Mouse (Mus musculus) megakaryocyte, embryonic 14.5 days (primary cell): Measurements from ENCODE around the gene Fbxl12. TPM values are rescaled to one million over a fixed set of nuclear protein-coding genes. Genes with fewer than 3 reads are reported as not detected.

Experiments
- H3K27me3 ChIP-seq: replicated peaks from 2 replicates; pipeline ENCODE3; 2012; ENCODE audit warnings: inconsistent platforms
- H3K36me3 ChIP-seq: replicated peaks from 2 replicates; pipeline ENCODE3; 2012; ENCODE audit warnings: low read length, inconsistent platforms, mixed read lengths
- H3K4me1 ChIP-seq: 2 replicates; pipeline ENCODE4 v1.6.1; 2012; ENCODE audit warnings: inconsistent platforms
- H3K4me3 ChIP-seq: replicated peaks from 2 replicates; pipeline ENCODE3; 2012; ENCODE audit warnings: moderate library complexity, mild to moderate bottlenecking, inconsistent platforms
- H3K9me3 ChIP-seq: 2 replicates; pipeline ENCODE4 v1.6.1; 2012; ENCODE audit warnings: inconsistent platforms
- FLI1 ChIP-seq: IDR thresholded peaks from 2 replicates; pipeline ENCODE4 v1.6.1; 2012; ENCODE audit warnings: low read length, inconsistent platforms, mixed read lengths
- GATA1 ChIP-seq: IDR thresholded peaks from 3 replicates; pipeline ENCODE4 v1.6.1; 2012; ENCODE audit warnings: mixed read lengths, low read length, inconsistent platforms, borderline replicate concordance
- polyA plus RNA-seq: library from polyadenylated mRNA; stranded (reverse); fragments of >175 nt; gene quantifications from 2 replicates; pipeline ENCODE4 v1.2.3, GENCODE M21; 2012; ENCODE audit warnings: low replicate concordance; ENCODE audit not compliant: insufficient read depth

The Fbxl12 gene
- polyA plus RNA-seq, 1 experiment: 20.8 TPM

DNA sequence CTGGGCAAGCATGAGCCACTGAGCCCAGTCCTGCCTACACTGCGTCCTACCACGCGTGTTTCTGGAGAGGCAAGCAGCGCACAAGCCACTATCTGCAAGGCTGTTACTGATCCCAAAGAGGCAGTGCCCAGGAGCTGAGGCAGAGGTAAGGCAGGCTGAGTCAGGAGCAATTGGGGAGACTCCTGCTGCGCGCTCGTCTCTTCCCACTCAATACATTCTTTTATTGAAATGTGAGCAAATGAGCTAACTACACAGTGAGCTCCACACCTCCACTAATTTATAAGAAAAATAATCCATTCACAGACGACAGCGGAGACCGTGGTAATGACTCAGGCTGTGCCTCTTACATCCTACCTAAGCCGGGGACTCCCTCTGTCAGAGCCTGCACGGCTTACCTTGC, 33.3 kb upstream of the Fbxl12 start:
- TF ChIP-seq GATA1 (no peak), FLI1 (no peak)

DNA sequence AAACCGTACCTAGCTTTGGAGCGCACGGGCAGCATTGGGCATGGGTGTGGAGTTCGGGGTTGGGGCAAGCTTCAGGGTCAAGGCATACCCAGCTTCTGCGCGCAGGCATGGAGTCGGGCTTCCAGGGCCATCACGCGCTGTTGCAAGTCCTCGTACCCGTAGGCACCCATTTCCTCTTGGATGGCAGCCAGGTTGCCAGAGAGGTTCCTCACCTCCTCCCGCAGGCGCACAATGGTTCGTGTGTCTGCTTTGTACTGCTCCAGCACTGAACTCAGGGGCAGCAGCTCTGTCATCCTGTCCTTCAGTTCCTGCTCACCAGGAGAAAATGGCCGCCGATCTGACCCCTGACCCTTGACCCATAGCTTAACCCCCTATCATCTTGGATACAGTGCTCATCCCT, 27.5 kb upstream of the Fbxl12 start:
- TF ChIP-seq GATA1: no peak
- no peak for TF ChIP-seq FLI1
- H3K4me1 ChIP-seq: peaks cover 12% of the 10 kb centered on the region
- peaks cover 38% of the 10 kb centered on the region for H3K27me3 ChIP-seq
- H3K4me3 ChIP-seq: no peak overlapping the region
- H3K9me3 ChIP-seq: no peaks in the 10 kb centered on the region
- no peaks in the 10 kb centered on the region for H3K36me3 ChIP-seq

More for the DNA sequence above, 33.3 kb upstream of the Fbxl12 start:
- Histone ChIP-seq H3K4me1 (peaks cover 20% of the 10 kb centered on the region), H3K4me3 (no peak overlapping the region), H3K36me3 (no peaks in the 10 kb centered on the region), H3K27me3 (peaks cover 32% of the 10 kb centered on the region), H3K9me3 (peaks cover 6% of the 10 kb centered on the region; the same call in 1 of the 2 replicates)

GRCm38 (mm10) chr9:20668065-20668464, 23.5 kb upstream of the Fbxl12 start:
- no peak overlapping the region for H3K4me3 ChIP-seq
- peaks cover 23% of the 10 kb centered on the region for H3K4me1 ChIP-seq
- peaks cover 15% of the 10 kb centered on the region for H3K27me3 ChIP-seq
- no peaks in the 10 kb centered on the region for H3K9me3 ChIP-seq
- peaks cover 29% of the 10 kb centered on the region for H3K36me3 ChIP-seq
- TF ChIP-seq GATA1: no peak
- TF ChIP-seq FLI1: no peak

GRCm38 (mm10) chr9:20666510-20667034, 22.0 kb upstream of the Fbxl12 start:
- TF ChIP-seq GATA1 (no peak), FLI1 (no peak)
- Histone ChIP-seq H3K36me3 (peaks cover 44% of the 10 kb centered on the region), H3K9me3 (no peaks in the 10 kb centered on the region), H3K4me1 (peaks cover 24% of the 10 kb centered on the region), H3K4me3 (no peak overlapping the region), H3K27me3 (peaks cover 7% of the 10 kb centered on the region)

- peaks cover 50% of the 10 kb centered on the region for H3K36me3 ChIP-seq
- peaks cover 4% of the 10 kb centered on the region for H3K27me3 ChIP-seq
- H3K4me3 ChIP-seq: no peak overlapping the region
- no peak for TF ChIP-seq FLI1
- TF ChIP-seq GATA1: no peak
- no peaks in the 10 kb centered on the region for H3K9me3 ChIP-seq
- peaks cover 26% of the 10 kb centered on the region for H3K4me1 ChIP-seq
These were observed 21.4 kb upstream of the Fbxl12 start for GRCm38 (mm10) chr9:20665925-20666324.

DNA sequence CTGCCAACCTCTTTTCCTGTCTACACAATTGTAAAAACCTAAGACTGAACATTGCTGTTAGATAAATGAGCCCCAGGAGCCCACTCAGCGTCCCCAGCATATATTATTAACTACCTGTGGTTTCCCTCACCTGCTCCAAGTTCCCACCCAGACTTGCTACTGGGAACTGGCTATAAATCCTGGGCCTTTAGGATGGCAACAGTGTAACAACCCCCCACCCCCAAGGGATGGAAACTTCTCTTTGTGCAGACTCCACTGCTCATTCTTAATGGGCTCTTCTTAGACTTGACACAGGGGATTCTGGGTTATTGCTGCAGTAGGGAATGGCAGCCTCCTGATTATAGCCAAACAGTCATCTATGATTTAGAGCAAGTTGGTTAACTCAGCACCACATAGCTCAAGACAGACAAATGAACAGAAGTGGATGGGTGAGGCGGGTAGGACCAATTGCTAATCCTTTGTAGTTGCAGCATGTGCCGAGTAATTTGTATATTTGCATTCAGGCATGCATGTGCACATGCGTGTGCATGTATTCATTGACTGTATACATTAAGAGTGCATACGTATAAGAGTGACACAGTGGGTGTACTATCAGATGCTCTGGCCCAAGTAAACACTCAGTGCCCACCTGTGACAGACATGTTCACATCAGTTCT, 20.5 kb upstream of the Fbxl12 start:
- Histone ChIP-seq H3K27me3 (peaks cover 2% of the 10 kb centered on the region), H3K36me3 (peaks cover 58% of the 10 kb centered on the region), H3K4me3 (no peak overlapping the region)

GRCm38 (mm10) chr9:20664366-20664765, 19.8 kb upstream of the Fbxl12 start:
- no peaks in the 10 kb centered on the region for H3K9me3 ChIP-seq
- peaks cover 66% of the 10 kb centered on the region for H3K36me3 ChIP-seq
- TF ChIP-seq FLI1: no peak
- no peak for TF ChIP-seq GATA1
- peaks cover 2% of the 10 kb centered on the region for H3K27me3 ChIP-seq
- H3K4me1 ChIP-seq: peaks cover 31% of the 10 kb centered on the region
- no peak overlapping the region for H3K4me3 ChIP-seq

More for the DNA sequence above, 20.5 kb upstream of the Fbxl12 start:
- Histone ChIP-seq H3K9me3 (no peaks in the 10 kb centered on the region), H3K4me1 (peaks cover 31% of the 10 kb centered on the region)
- no peak for TF ChIP-seq GATA1
- TF ChIP-seq FLI1: no peak

GRCm38 (mm10) chr9:20663956-20664355, 19.4 kb upstream of the Fbxl12 start:
- H3K9me3 ChIP-seq: no peaks in the 10 kb centered on the region

GRCm38 (mm10) chr9:20662874-20663273, 18.3 kb upstream of the Fbxl12 start:
- no peaks in the 10 kb centered on the region for H3K9me3 ChIP-seq
- no peaks in the 10 kb centered on the region for H3K27me3 ChIP-seq
- peaks cover 81% of the 10 kb centered on the region for H3K36me3 ChIP-seq
- H3K4me1 ChIP-seq: peaks cover 31% of the 10 kb centered on the region
- TF ChIP-seq FLI1 (no peak), GATA1 (no peak)
- no peak overlapping the region for H3K4me3 ChIP-seq

More at GRCm38 (mm10) chr9:20663956-20664355, 19.4 kb upstream of the Fbxl12 start:
- H3K4me3 ChIP-seq: no peak overlapping the region
- peaks cover 2% of the 10 kb centered on the region for H3K27me3 ChIP-seq
- H3K4me1 ChIP-seq: peaks cover 31% of the 10 kb centered on the region
- no peak for TF ChIP-seq FLI1
- no peak for TF ChIP-seq GATA1
- peaks cover 70% of the 10 kb centered on the region for H3K36me3 ChIP-seq

- H3K9me3 ChIP-seq: no peaks in the 10 kb centered on the region
- TF ChIP-seq FLI1 (no peak), GATA1 (no peak)
- H3K4me3 ChIP-seq: no peak overlapping the region
- peaks cover 86% of the 10 kb centered on the region for H3K36me3 ChIP-seq
- peaks cover 37% of the 10 kb centered on the region for H3K4me1 ChIP-seq
- H3K27me3 ChIP-seq: no peaks in the 10 kb centered on the region
These were observed 17.8 kb upstream of the Fbxl12 start for GRCm38 (mm10) chr9:20662325-20662724.

DNA sequence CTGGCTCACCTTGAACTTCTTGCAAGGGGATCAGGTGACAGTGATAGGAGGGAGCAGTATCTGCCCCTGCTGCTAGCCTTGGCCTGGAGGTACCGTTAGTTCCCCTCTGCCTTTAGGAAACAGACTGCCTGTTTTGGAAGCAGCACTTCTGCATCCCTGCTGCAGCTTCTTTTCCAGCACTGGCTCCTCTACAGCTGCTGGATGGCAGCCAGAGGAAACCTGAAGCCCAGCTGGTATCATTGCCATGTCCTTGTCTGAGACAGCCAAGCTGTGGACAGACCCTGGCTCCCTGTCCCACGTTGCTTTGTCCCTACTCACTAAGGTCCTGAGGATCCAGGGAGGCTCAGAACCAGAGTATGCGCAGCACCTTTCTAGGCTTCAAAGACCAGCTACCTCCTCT, 13.0 kb upstream of the Fbxl12 start:
- H3K4me1 ChIP-seq: peaks cover 60% of the 10 kb centered on the region
- TF ChIP-seq GATA1: no peak
- no peak for TF ChIP-seq FLI1
- no peaks in the 10 kb centered on the region for H3K9me3 ChIP-seq
- no peak overlapping the region for H3K4me3 ChIP-seq
- no peaks in the 10 kb centered on the region for H3K27me3 ChIP-seq
- H3K36me3 ChIP-seq: peaks cover 93% of the 10 kb centered on the region
